Mouse (Mus musculus): ENCODE results near the gene Exosc8.
"Not testable (repeated sequence)": the region's sequence is repeated elsewhere in the genome, so short reads cannot be mapped to it uniquely, and the experiment has no call there.

Gene Exosc8

DNA sequence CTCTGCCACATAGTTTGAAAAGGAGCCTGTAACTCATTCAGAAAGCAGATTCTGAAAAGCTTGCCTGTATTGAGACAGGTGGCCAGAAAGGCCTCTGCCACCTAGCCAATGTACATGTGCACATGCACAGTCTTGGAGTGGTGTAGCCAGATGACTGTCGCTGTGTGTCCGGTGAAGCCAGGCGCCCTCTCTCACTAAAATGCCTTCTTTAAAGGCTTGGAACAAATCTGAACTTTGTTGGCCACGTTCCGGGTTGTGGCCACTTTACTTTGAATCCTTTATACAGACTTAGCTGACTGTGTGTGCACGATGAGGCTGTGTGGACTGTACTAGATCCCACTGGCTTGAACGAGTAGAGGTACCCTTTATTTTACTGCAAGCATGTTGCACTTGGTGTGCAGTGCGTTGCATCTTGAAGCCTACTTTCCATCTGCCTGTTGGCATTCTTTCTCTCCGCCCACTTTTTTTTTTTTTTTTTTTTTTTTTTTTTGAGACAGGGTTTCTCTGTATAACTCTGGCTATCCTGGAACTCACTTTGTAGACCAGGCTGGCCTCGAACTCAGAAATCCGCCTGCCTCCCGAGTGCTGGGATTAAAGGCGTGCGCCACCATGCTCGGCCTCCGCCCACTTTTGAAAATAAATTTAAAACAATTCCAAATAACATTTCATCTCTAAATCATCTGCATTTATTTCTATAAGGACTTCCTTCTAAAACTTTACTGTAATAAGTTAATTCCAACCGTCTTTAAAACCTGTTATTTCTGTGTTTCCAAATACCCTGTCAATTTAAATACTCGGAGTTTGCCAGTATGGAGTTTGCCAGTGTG, 1.1 kb upstream of the Exosc8 start:
- DNase-seq (ENCODE audit: low spot score), result no peak

DNA sequence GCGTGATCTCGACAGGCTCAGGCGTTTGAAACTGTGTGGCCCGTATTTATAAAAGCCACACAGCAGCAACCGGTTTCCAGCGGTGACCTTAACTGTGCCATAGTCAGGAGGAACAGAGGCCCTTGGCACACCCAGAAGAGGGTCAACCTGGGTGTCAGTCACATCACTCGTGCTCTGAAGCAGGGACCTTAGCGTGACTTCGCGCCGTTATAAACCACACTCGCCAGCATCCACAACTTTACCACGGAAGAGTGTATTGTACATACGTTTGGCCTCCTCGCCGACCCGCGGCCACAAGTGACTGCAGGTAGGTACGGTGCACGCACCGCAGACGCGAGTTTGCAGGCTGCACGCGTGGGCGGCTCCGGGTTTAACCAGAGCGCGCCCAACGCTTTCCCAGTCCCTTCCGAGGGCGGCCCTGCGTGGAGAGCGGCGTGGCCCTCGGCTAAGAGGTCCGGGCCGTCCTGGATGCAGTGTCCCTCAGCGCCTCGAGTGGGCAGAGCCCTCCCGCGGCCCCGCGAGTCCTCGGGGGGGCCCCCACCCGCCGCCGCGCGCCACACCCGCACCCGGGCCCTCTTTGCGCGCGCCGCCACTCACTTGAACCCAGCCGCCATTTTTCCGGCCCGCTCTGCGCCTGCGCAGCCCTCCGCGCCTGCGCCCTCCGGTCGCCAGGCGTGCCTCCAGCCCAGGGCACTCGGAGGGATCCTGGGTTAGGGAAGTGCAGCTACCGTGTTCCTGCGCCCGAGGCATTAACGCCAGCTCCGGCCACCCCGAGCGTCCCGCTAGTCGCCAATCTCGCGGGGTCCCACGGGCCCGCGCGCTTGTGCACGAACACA, 564 bp downstream of the Exosc8 start:
- DNase-seq (ENCODE audit: low spot score), result peak; percentile 88

DNA sequence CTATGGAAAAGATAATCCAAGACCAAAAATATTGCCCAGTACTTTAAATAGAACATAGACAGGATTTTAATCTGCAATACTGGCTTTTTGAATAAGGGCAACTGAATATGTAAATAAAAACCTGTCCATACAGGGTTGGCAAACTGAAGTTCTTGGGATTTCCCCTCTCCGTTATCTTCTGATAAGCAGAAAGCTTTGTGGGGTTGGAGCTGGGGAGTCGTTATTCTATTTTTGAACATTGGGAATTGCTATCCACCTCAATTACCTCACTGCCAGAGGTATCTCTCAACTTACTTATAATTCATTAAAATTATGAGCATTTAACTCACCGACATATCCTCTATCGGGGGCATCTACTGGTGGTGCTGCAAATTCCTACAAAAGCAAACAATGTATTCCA, 2.8 kb downstream of the Exosc8 start:
- no peak for DNase-seq (ENCODE audit: low spot score)

GRCm38 (mm10) chr3:54731626-54732150, 3.5 kb downstream of the Exosc8 start:
- no peak for DNase-seq (ENCODE audit: low spot score)

DNA sequence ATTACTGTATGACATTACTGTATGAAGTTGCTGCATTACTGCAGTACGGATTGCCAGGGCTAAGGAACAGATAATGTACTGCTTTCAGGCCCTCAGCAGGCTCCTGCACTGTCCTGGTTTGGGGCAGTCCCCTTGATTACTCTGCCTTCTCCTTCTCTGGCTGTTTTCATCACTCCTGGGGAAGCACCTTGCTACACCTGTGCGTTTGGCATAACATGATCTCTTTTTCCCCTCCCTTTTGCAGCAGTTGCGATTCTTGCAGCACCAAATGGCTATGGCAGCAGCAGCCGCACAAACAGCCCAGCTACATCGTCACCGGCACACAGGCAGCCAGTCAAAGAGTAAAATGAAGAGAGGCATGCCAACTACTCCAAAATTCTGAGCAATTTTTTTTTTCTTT, 7.1 kb downstream of the Exosc8 start:
- no peak for DNase-seq (ENCODE audit: low spot score)

- no peak for DNase-seq (ENCODE audit: low spot score)
Measured at GRCm38 (mm10) chr3:54727588-54727987, 7.6 kb downstream of the Exosc8 start.

GRCm38 (mm10) chr3:54725344-54725743, 9.8 kb downstream of the Exosc8 start:
- DNase-seq (ENCODE audit: low spot score), result no peak

DNA sequence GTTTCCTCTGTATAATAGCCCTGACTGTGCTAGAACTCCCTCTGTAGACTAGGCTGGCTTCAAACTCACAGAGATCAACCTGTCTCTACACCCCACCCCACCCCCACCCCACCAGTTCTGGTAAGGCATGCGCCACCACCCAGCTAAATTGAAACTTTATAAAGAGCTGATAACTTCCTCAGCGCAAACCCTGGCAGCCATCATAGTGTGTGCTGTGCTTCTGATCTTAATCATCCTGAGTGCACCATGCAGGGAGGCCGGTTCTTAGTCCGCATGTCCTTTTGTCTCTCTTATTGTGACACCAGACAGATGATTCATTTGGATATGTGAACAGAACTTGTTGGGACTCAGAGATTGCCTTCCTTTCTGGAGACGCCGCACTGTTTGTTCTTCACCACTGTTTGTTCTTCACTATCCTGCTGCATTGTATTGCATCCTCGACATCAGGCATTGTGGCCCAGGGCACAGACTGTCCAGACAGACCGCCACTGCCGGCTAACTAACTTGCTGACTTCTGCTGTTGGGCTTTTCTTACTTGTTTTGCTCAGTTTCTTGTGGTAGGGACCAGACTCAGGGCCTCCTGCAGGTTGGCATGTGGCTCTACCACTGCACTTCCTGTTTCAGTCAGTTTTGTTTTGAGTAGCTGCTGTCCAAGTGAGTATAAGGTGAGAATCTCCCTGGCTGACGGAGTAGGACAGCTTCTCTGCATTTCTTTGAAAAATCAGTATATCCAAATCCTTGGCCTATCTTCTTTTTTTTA, 11.3 kb downstream of the Exosc8 start:
- DNase-seq (ENCODE audit: low spot score), result no peak

GRCm38 (mm10) chr3:54718947-54719346, 16.2 kb downstream of the Exosc8 start:
- no peak for DNase-seq (ENCODE audit: low spot score)

- DNase-seq (ENCODE audit: low spot score), result no peak
Measured at GRCm38 (mm10) chr3:54717348-54717747, 17.8 kb downstream of the Exosc8 start.

GRCm38 (mm10) chr3:54715461-54715860, 19.7 kb downstream of the Exosc8 start:
- DNase-seq (ENCODE audit: low spot score), result no peak

- DNase-seq (ENCODE audit: low spot score), result no peak
Measured at GRCm38 (mm10) chr3:54714253-54714652, 20.9 kb downstream of the Exosc8 start, which contains the start of gene Gm21958. Gene Gm21958, minus strand, starts transcription at chr3:54714353.

DNA sequence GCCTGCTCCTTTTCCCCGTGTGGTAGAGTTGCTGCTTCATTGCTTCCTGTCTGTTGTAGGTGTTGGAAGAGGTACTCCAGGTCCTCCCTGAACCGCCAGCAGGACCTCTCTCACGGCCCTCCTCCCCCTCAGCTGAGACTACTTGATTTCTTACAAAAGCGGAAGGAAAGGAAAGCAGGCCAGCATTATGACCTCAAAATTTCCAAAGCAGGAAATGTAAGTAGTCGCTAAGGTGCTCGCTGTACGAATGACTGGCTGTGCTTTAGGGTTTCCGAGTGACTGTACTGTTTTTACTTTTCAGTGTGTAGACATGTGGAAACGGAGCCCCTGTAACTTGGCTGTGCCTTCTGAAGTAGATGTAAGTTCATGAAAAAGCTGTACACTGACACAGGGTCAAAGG, 26.2 kb downstream of the Exosc8 start:
- no peak for DNase-seq (ENCODE audit: low spot score)

DNA sequence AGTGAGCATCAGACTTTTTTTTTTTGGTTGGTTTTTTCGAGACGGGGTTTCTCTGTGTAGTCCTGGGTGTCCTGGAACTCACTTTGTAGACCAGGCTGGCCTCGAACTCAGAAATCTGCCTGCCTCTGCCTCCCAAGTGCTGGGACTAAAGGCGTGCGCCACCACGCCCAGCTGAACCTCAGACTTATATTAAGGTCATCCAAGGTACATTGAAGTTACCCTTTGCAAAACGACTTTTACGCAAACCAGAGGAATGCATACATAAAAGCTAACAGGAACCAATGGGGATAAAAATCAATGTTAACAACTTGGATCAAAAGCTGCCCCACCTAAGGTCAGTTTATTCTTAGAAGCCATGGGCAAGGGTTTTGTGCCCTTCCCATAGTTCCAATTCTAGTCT, 31.1 kb downstream of the Exosc8 start:
- DNase-seq (ENCODE audit: low spot score), result not testable (repeated sequence)

DNA sequence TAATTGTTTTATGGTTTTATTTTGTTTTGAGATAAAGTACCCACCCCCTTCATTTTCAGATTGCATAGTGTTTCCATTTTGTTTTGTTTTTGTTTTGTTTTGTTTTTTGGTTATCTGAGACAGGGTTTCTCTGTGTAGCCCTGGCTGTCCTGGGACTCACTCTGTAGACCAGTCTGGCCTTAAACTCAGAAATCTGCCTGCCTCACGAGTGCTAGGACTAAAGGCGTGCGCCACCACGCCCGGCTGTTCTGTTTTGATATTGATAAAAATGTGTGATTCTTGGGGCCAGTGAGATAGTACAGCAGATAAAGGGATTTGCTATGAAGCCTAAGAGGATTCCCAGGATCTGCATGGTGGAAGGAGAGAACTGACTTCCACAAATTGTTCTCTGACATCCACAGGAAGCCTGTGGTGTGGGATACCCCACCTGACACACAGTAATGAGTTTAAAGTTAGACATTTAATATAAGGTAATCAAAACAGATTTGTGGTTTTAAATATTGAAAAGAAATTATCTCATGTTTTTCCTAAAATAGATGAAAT, 35.4 kb downstream of the Exosc8 start:
- no peak for DNase-seq (ENCODE audit: low spot score)

- no peak for DNase-seq (ENCODE audit: low spot score)
Measured at GRCm38 (mm10) chr3:54693056-54693415, 42.2 kb downstream of the Exosc8 start.

DNA sequence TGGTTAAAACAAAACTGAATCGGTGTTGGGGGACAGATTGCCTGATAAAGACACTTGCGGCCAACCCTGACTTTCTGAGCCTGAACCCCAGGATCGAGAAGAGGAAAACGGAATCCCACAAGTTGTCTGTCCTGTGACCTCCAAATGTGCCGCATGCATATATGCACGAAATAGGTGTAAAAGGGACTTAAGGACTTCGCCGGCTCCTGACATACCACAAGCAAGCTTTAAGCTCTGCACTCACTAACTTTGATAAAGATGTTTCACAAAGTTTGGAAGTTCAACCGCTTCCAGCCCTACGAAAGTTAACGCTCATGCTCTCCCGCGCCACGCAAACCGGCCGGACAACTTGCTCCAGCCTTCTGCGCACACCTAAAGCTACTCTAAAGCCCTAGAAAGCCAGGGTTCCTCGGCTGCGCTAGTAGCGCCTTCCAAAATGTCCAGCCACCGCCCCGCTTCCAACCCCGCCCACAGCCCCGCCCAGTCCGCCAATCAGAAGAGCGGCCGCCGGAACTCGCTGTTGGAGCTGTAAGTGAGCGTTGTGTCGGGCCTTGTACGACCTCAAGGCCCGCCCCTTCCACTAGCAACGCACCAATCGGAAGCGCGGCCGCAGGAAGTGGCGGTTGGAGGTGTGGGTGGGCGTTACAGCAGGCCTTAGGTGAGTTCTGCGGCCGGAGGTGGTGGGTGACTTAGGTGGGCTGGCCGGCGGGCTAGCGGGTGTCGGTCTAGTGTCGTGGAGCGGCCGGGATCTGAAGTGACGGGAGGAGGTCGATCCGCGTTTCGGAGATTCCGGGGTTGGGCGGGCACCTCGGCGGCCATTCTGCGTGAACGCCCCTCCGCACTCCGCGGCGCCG, 42.8 kb downstream of the Exosc8 start, which contains the start of gene Supt20:
Gene Supt20 (plus strand): TSS at position 606 of the 854 bp plus-strand sequence.
- peak; percentile 92 for DNase-seq (ENCODE audit: low spot score)

GRCm38 (mm10) chr3:54689091-54689490, 46.1 kb downstream of the Exosc8 start:
- DNase-seq (ENCODE audit: low spot score), result no peak

DNA sequence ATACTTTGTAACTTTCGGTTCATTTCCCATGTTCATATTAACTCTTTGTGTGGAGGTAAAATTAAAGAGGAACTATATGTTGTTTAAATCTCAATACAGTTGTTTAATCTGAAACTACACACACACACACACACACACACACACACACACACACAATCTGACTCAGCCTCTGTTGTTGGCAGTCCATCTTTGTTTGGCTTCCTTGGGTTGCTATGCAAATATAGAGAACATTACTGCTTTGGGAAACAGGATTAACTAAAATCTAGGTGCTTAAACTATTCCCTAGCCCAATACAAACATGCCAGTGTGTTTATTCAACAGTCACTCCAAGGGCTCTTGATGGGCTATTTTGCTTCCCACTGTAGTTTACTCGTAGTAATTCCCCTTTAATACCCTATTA, 47.9 kb downstream of the Exosc8 start:
- peak; percentile 28 for DNase-seq (ENCODE audit: low spot score)

DNA sequence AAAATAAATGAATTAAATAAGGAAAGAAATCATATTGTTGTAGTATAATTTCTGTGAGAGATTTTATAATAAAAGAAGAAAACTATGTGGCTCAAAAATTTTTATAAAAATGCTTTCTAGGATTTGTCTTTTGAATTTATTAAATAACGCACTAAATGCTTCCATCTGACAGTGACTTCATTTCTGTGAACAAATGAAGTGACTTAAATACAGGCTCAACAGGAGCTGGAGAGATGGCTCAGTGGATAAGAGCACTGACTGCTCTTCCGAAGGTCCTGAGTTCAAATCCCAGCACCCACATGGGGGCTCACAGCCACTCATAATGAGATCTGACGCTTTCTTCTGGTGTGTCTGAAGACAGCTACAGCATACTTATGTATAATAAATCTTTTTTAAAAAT, 50.0 kb downstream of the Exosc8 start:
- no peak for DNase-seq (ENCODE audit: low spot score)

All from urinary bladder, postnatal 14 days (tissue).